Mouse (Mus musculus) liver, embryonic 15.5 days (tissue): ENCODE results near the gene Mrpl39. TPM values are rescaled to one million over a fixed set of nuclear protein-coding genes. Genes with fewer than 3 reads are reported as not detected.

Source experiments
- ATAC-seq: fragments of 200-750 bp; cut with Nextera tagmentation; 2 replicates; pipeline ENCODE4 v1.8.0; 2017; ENCODE audit warnings: moderate number of reproducible peaks, mild to moderate bottlenecking, moderate library complexity; ENCODE audit not compliant: insufficient read depth
- H3K27ac ChIP-seq: fragments of 300-500 bp; sonication (generic); replicated peaks from 2 replicates; pipeline ENCODE4 v1.5.1; 2015; ENCODE audit warnings: mild to moderate bottlenecking, inconsistent platforms
- H3K27me3 ChIP-seq: fragments of 300-500 bp; sonication (generic); 2 replicates; pipeline ENCODE4 v1.6.1; 2015; ENCODE audit warnings: mild to moderate bottlenecking, inconsistent platforms
- H3K36me3 ChIP-seq: fragments of 300-500 bp; sonication (generic); replicated peaks from 2 replicates; pipeline ENCODE4 v1.6.1; 2015; ENCODE audit warnings: moderate library complexity, mild to moderate bottlenecking, inconsistent platforms
- H3K4me1 ChIP-seq: fragments of 300-500 bp; sonication (generic); replicated peaks from 2 replicates; pipeline ENCODE4 v1.6.1; 2015; ENCODE audit warnings: inconsistent platforms
- H3K4me2 ChIP-seq: fragments of 300-500 bp; sonication (generic); 2 replicates; pipeline ENCODE4 v1.6.1; 2015; ENCODE audit warnings: moderate library complexity, mild to moderate bottlenecking, inconsistent platforms
- H3K4me3 ChIP-seq: fragments of 300-500 bp; sonication (generic); replicated peaks from 2 replicates; pipeline ENCODE4 v1.5.1; 2015; ENCODE audit warnings: mild to moderate bottlenecking, inconsistent platforms
- H3K9ac ChIP-seq: fragments of 300-500 bp; sonication (generic); 2 replicates; pipeline ENCODE4 v1.6.1; 2015; ENCODE audit warnings: moderate library complexity, mild to moderate bottlenecking, inconsistent platforms
- H3K9me3 ChIP-seq: fragments of 300-500 bp; sonication (generic); replicated peaks from 2 replicates; pipeline ENCODE4 v1.6.1; 2016; ENCODE audit warnings: inconsistent platforms
- WGBS: fragments of 180-500 bp; shearing (Covaris S2); methylation state at CpG from one replicate; pipeline ENCODE4 v1.1.7; 2015; ENCODE audit warnings: mixed read lengths; ENCODE audit not compliant: insufficient replicate concordance; 5-methylcytosine and 5-hydroxymethylcytosine counted together
- polyA plus RNA-seq: library from polyadenylated mRNA; unstranded; fragments of >200 nt; fragmentation: Nextera tagmentation; extraction: Ambion mirVana; gene quantifications from 2 replicates; pipeline ENCODE4 v1.2.1, GENCODE M21; 2015

The Mrpl39 gene
- polyA plus RNA-seq, 1 experiment from 2014 or later: 24.6 TPM

- Histone ChIP-seq H3K27me3 (peaks cover 48% of the 10 kb centered on the region), H3K36me3 (no peaks in the 10 kb centered on the region), H3K9me3 (no peaks in the 10 kb centered on the region), H3K9ac (no peak overlapping the region), H3K4me1 (no peaks in the 10 kb centered on the region), H3K4me2 (peak overlapping the region; percentile 67), H3K4me3 (peak overlapping the region; percentile 49), H3K27ac (no peak overlapping the region)
- ATAC-seq: no peak
- WGBS: 4% methylated on average over 15 of the region's 15 CpGs
Measured at GRCm38 (mm10) chr16:84773268-84773861, 37.8 kb upstream of the Mrpl39 start.

GRCm38 (mm10) chr16:84772496-84773267, 37.1 kb upstream of the Mrpl39 start:
- no peak overlapping the region for H3K4me2 ChIP-seq
- H3K4me1 ChIP-seq: no peaks in the 10 kb centered on the region
- H3K27ac ChIP-seq: no peak overlapping the region
- no peaks in the 10 kb centered on the region for H3K36me3 ChIP-seq
- H3K9ac ChIP-seq: no peak overlapping the region
- ATAC-seq: no peak
- H3K9me3 ChIP-seq: no peaks in the 10 kb centered on the region
- H3K27me3 ChIP-seq: peaks cover 48% of the 10 kb centered on the region
- 35% methylated on average over 8 of the region's 8 CpGs for WGBS
- no peak overlapping the region for H3K4me3 ChIP-seq

DNA sequence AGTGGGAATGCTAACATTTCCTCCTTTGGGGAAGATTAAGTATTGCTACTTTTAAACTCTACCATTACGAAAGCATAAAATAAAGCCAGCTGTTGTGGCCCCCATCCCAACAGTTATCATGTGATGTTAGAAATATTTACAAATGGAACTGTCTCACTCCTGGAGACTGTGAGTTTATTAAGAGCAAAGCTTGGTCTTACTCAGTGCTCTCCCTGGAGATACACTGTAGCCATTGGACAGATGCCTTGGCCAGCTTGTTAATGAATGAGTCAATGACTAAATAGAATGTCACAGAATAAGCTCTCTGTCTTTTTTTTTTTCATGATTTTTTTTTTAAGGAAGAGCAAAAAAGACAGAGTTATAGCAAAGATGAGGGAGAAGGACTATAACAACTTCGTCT, 35.9 kb upstream of the Mrpl39 start:
- Histone ChIP-seq H3K4me2 (no peak overlapping the region), H3K36me3 (no peaks in the 10 kb centered on the region), H3K9ac (no peak overlapping the region), H3K9me3 (no peaks in the 10 kb centered on the region), H3K4me3 (no peak overlapping the region), H3K27ac (no peak overlapping the region), H3K27me3 (peaks cover 46% of the 10 kb centered on the region), H3K4me1 (no peaks in the 10 kb centered on the region)
- no peak for ATAC-seq
- 63% methylated on average over 2 of the region's 2 CpGs for WGBS

DNA sequence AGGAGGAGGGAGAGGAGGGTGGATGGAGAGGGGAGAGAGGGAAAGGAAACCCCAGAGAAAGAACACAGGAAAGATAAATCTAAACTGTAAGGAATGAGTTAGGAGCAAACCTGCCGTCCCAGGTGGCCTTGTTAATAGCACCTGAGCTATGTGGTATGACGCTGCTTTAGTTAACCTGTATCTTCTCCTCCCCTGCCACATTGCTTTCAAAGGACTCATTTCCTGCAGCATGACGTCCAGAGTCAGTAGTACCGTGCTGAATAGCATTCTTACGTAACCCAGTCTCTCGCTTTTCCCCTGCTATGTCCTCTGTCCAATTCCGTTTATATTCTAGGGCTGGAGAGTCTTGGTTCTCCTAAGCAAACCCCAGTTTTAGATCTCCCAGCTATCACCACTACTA, 35.3 kb upstream of the Mrpl39 start:
- no peak overlapping the region for H3K4me3 ChIP-seq
- no peaks in the 10 kb centered on the region for H3K36me3 ChIP-seq
- no peak for ATAC-seq
- no peaks in the 10 kb centered on the region for H3K9me3 ChIP-seq
- no peak overlapping the region for H3K4me2 ChIP-seq
- H3K4me1 ChIP-seq: no peaks in the 10 kb centered on the region
- no peak overlapping the region for H3K9ac ChIP-seq
- WGBS: 48% methylated on average over 7 of the region's 7 CpGs
- peaks cover 40% of the 10 kb centered on the region for H3K27me3 ChIP-seq
- H3K27ac ChIP-seq: no peak overlapping the region

DNA sequence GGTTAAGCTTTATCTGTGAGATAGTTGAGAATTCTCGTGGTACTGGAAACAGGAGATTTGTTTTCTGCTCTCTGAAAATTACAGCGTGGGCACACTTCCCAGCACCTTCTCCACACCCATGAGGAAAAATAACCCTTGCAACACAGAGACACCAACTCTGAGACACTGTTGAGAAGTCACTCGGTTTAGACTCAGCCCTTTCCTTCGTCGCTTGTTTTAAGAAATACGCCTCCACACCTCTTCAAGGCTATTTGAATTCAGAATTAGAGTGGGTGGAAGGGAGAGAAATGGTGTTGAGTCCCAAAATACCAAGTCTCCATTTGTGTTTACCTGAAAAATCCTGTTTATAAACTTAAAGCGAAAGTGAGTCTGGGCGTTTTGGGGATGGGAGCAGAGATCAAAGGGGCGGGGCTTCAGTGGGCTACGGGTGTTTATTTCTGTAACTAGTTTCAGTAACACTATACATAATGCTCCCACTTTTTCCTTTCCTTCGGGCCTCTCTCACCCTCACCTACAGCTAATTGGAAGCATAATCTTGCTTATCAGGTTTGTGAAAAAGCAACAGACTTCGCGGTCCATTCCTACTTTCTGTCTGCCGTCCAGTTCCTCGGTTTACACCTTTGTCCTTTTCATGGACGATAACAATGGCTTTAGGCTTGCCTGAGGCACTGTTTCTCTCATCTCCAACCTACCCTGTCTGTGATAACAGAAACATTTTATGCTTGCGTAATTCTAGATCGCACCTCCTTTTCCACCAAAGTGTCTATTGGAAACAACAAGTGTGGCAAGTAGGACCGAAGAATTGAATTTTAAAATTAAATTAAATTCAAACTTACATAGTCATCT, 34.3 kb upstream of the Mrpl39 start:
- Histone ChIP-seq H3K4me2 (no peak overlapping the region), H3K27ac (no peak overlapping the region), H3K9ac (no peak overlapping the region), H3K4me1 (no peaks in the 10 kb centered on the region), H3K9me3 (no peaks in the 10 kb centered on the region), H3K4me3 (no peak overlapping the region), H3K27me3 (peaks cover 30% of the 10 kb centered on the region), H3K36me3 (no peaks in the 10 kb centered on the region)
- WGBS: 73% methylated on average over 19 of the region's 19 CpGs
- ATAC-seq: no peak

DNA sequence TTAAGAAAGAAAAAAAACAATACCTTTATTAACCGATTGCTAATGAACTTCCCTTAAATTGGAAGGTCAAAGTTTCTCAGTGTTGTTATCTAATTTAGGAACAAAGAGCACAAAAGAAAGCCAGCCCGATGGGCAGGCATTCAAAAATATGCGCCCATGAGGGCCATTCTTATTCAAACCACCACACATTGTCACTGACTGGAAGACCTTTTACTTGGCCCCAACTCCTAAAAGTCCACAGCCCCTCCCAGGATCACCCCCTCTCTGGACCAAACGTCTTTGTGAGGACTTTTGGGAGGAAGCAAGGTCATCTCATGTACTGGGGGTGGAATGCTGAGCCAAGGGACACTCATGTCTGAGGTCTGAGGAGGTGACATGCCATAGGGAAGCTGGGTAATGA, 33.6 kb upstream of the Mrpl39 start:
- Histone ChIP-seq H3K4me1 (no peaks in the 10 kb centered on the region), H3K9me3 (no peaks in the 10 kb centered on the region), H3K9ac (no peak overlapping the region), H3K4me2 (no peak overlapping the region), H3K4me3 (no peak overlapping the region), H3K27ac (no peak overlapping the region), H3K36me3 (no peaks in the 10 kb centered on the region), H3K27me3 (peaks cover 23% of the 10 kb centered on the region)
- WGBS: 54% methylated on average over 4 of the region's 4 CpGs
- no peak for ATAC-seq

- Histone ChIP-seq H3K9ac (no peak overlapping the region), H3K36me3 (no peaks in the 10 kb centered on the region), H3K27me3 (peaks cover 11% of the 10 kb centered on the region), H3K4me1 (no peaks in the 10 kb centered on the region), H3K4me3 (no peak overlapping the region), H3K4me2 (no peak overlapping the region), H3K27ac (no peak overlapping the region), H3K9me3 (no peaks in the 10 kb centered on the region)
- no peak for ATAC-seq
- WGBS: 55% methylated on average over 8 of the region's 8 CpGs
Measured at GRCm38 (mm10) chr16:84767956-84768355, 32.4 kb upstream of the Mrpl39 start.

DNA sequence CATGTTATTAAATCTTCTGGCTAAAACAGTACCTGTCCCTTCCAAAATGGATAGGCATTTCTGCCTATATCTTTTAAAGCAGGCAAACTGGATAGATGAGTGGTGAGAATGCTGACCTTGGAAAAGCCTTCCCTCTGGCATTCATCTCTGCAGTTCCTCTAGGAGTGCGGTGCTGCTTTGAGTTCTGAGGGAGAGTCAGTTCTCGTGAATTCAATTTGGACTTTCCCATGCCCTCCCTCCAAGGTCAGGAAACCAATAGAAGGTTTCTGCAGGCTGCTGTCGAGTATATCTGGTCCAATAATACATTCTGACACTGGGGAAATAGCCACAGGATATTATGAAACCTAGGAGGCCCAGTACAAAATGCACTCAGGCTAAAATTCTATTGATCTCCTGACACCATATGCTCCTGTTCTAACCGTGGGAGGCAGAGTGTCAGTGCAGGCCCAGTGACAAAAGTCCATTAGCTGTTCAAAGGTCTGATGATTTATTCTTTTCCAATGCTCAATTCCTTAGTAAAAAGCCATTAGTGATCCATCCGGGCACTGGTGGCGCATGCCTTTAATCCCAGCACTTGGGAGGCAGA, 10.3 kb upstream of the Mrpl39 start:
- Histone ChIP-seq H3K36me3 (no peaks in the 10 kb centered on the region), H3K27ac (no peak overlapping the region), H3K27me3 (no peaks in the 10 kb centered on the region), H3K4me1 (no peaks in the 10 kb centered on the region), H3K9ac (no peak overlapping the region), H3K4me3 (no peak overlapping the region), H3K9me3 (no peaks in the 10 kb centered on the region), H3K4me2 (no peak overlapping the region)
- no peak for ATAC-seq
- 58% methylated on average over 6 of the region's 6 CpGs for WGBS

- Histone ChIP-seq H3K9ac (no peak overlapping the region), H3K4me1 (no peaks in the 10 kb centered on the region), H3K27me3 (no peaks in the 10 kb centered on the region), H3K4me3 (no peak overlapping the region), H3K9me3 (no peaks in the 10 kb centered on the region), H3K4me2 (no peak overlapping the region), H3K27ac (no peak overlapping the region), H3K36me3 (no peaks in the 10 kb centered on the region)
- no peak for ATAC-seq
- WGBS: 57% methylated on average over 10 of the region's 10 CpGs
Measured at GRCm38 (mm10) chr16:84744703-84745490, 9.4 kb upstream of the Mrpl39 start.

GRCm38 (mm10) chr16:84737358-84737757, 1.8 kb upstream of the Mrpl39 start:
- H3K9me3 ChIP-seq: no peaks in the 10 kb centered on the region
- H3K36me3 ChIP-seq: no peaks in the 10 kb centered on the region
- H3K9ac ChIP-seq: no peak overlapping the region
- 67% methylated on average over 3 of the region's 3 CpGs for WGBS
- no peak overlapping the region for H3K27ac ChIP-seq
- no peak for ATAC-seq
- H3K4me2 ChIP-seq: no peak overlapping the region
- no peaks in the 10 kb centered on the region for H3K27me3 ChIP-seq
- no peak overlapping the region for H3K4me3 ChIP-seq
- peaks cover 18% of the 10 kb centered on the region for H3K4me1 ChIP-seq
